In the genomic region with DNA sequence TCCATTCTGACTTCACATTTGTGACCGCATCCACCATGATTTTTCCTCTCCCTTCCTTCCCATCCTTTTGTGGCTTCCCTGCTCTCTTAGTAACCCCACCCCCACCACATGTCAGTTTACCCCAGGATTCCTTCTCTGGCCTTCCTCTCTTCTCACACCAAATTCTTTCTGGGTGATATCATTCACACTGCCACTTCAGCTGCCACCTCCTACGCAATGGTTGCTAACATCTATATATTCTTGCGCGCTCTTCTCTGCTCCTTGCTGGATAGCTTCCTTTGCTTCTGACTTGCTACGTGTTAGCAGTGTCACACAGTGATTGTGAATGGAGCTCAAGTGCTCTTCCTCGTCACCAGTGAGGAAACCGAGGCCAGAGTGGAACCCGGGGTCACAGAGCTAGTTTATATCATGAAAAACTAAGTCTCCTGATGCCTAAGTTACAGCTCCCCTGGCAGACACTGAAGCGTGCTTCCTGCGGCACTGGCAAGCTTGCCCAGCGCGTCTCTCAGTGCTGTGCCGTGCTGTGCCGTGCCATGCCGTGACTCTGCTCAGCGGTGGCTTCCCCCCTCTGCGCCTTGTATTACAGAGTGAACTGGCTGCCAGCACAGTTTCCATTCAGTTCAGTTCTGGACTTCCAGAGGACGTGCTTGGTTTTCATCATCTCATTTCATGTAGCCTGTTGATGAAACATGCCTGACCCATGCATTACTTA, we compare ENCODE assay signal across 12 mouse cellular contexts.
DNase-seq lines count a peak whose midpoint lies in the region; ATAC-seq and TF ChIP-seq lines count a peak whose summit lies in the region.
"Had no signal": no experiment of that assay in that cellular context is flagged by ENCODE, and none has a peak within 500 bp of the region (broad histone marks: within the 10 kb centered on the region; RNA-seq: fewer than 3 reads in every experiment).

No protein-coding gene starts in this region.

- peak; percentile 14 for DNase-seq in forebrain, postnatal 0 days
- DNase-seq in forebrain, embryonic 10.5 days (ENCODE audit: extremely low spot score, low spot score): no peak
- DNase-seq in heart, postnatal 0 days (ENCODE audit: low spot score): no peak
- no peak for DNase-seq in heart, postnatal 10 days
- peak; percentile 43 to 44 for DNase-seq in right cerebral cortex, adult 2 months (ENCODE audit: low spot score in 2 of 2)
- DNase-seq in right cerebral cortex, postnatal 4 days: no peak
- DNase-seq in adrenal gland, postnatal 14 days: no peak
- DNase-seq: embryo, embryonic 11 days had no signal

- TF ChIP-seq CTCF in forebrain, postnatal 0 days (IDR thresholded peaks at IDR 0.05; ENCODE audit: low read depth): no peak
- no peak for TF ChIP-seq CTCF in heart, postnatal 0 days (IDR thresholded peaks at IDR 0.05; ENCODE audit: low read depth)

- no peak overlapping the region for H3K9ac ChIP-seq in forebrain, postnatal 0 days
- no peak overlapping the region; the same call in 1 of the 2 replicates for H3K9ac ChIP-seq in heart, postnatal 0 days (replicated peaks; ENCODE audit: low read depth, low read length)
- H3K9ac ChIP-seq: forebrain, embryonic 12.5 days; limb, embryonic 13.5 days had no signal

- H3K9me3 ChIP-seq in forebrain, postnatal 0 days (ENCODE audit: low read length): no peaks in the 10 kb centered on the region
- H3K9me3 ChIP-seq in forebrain, embryonic 10.5 days: no peaks in the 10 kb centered on the region
- H3K9me3 ChIP-seq in heart, postnatal 0 days (replicated peaks; ENCODE audit: control insufficient read depth, low read length): no peaks in the 10 kb centered on the region
- H3K9me3 ChIP-seq: forebrain, embryonic 12.5 days; limb, embryonic 13.5 days had no signal

- no peak overlapping the region for H3K4me2 ChIP-seq in forebrain, postnatal 0 days (ENCODE audit: low read depth)
- peak overlapping the region; percentile 52 for H3K4me2 ChIP-seq in heart, postnatal 0 days (ENCODE audit: low read depth, low read length)
- H3K4me2 ChIP-seq: forebrain, embryonic 12.5 days; limb, embryonic 13.5 days had no signal

- WGBS in forebrain, postnatal 0 days: 73% methylated on average over 18 of the region's 18 CpGs
- WGBS in forebrain, embryonic 10.5 days: 94% methylated on average over 18 of the region's 18 CpGs
- 23% methylated on average over 18 of the region's 18 CpGs for whole genome bisulfite sequencing in heart, postnatal 0 days

- H3K36me3 ChIP-seq in forebrain, postnatal 0 days (ENCODE audit: insufficient read depth): no peaks in the 10 kb centered on the region
- H3K36me3 ChIP-seq in forebrain, embryonic 10.5 days (replicated peaks): peaks cover 4% of the 10 kb centered on the region; the same call in 1 of the 2 replicates
- no peaks in the 10 kb centered on the region for H3K36me3 ChIP-seq in heart, postnatal 0 days (replicated peaks; ENCODE audit: control insufficient read depth, insufficient read depth, low read length)
- H3K36me3 ChIP-seq: forebrain, embryonic 12.5 days had no signal

- intact Hi-C loops in heart, postnatal 10 days (cut with DNase I): no loop called here

- H3K4me3 ChIP-seq in forebrain, postnatal 0 days (ENCODE audit: low read depth, low read length): no peak overlapping the region
- H3K4me3 ChIP-seq in forebrain, embryonic 10.5 days: no peak overlapping the region
- peak overlapping the region; percentile 18 for H3K4me3 ChIP-seq in heart, postnatal 0 days (ENCODE audit: low read depth, low read length)
- H3K4me3 ChIP-seq: forebrain, embryonic 12.5 days; limb, embryonic 13.5 days had no signal

- no peaks in the 10 kb centered on the region for H3K27me3 ChIP-seq in forebrain, postnatal 0 days (ENCODE audit: insufficient read depth, low read length)
- no peaks in the 10 kb centered on the region for H3K27me3 ChIP-seq in forebrain, embryonic 10.5 days (ENCODE audit: poor library complexity, severe bottlenecking)
- H3K27me3 ChIP-seq in heart, postnatal 0 days (ENCODE audit: control insufficient read depth, insufficient read depth, low read length): no peaks in the 10 kb centered on the region
- H3K27me3 ChIP-seq: CH12.LX; forebrain, embryonic 12.5 days; limb, embryonic 13.5 days had no signal

- no peak overlapping the region for H3K27ac ChIP-seq in forebrain, postnatal 0 days (ENCODE audit: low read depth, low read length)
- H3K27ac ChIP-seq in forebrain, embryonic 10.5 days: no peak overlapping the region
- peak overlapping the region; percentile 52; the same call in 1 of the 2 replicates for H3K27ac ChIP-seq in heart, postnatal 0 days (ENCODE audit: low read depth)
- H3K27ac ChIP-seq: forebrain, embryonic 12.5 days; limb, embryonic 13.5 days had no signal

- ATAC-seq in forebrain, postnatal 0 days: no peak; the same call in 1 of the 2 replicates
- ATAC-seq in heart, postnatal 0 days (ENCODE audit: insufficient read depth, low read depth): peak; percentile 71; the same call in 1 of the 2 replicates
- ATAC-seq: intestine, postnatal 0 days had no signal

- TF ChIP-seq EP300 in heart, postnatal 0 days (IDR thresholded peaks at IDR 0.05; ENCODE audit: low read depth): no peak

- no peaks in the 10 kb centered on the region for H3K4me1 ChIP-seq in forebrain, postnatal 0 days (ENCODE audit: insufficient read depth)
- peaks cover 34% of the 10 kb centered on the region for H3K4me1 ChIP-seq in forebrain, embryonic 10.5 days
- H3K4me1 ChIP-seq in heart, postnatal 0 days (ENCODE audit: control insufficient read depth, insufficient read depth): peaks cover 28% of the 10 kb centered on the region

Comparison
In these comparisons a context has a peak if more than half of its experiments do, and no peak if none do; other contexts are left out.
1. DNase-seq: peak in forebrain, postnatal 0 days (single experiment) and right cerebral cortex, adult 2 months (2 of 2); none in forebrain, embryonic 10.5 days (single experiment), heart, postnatal 0 days (single experiment), heart, postnatal 10 days (0 of 2), right cerebral cortex, postnatal 4 days (single experiment) and adrenal gland, postnatal 14 days (single experiment).